Mouse (Mus musculus) spleen, adult 18-20 months (tissue): ENCODE results near the gene Zmiz1.

Experiments used
- DNase-seq, 2 experiments: peaks; one replicate each; pipeline ENCODE4 v3.0.0; 2022; ENCODE audit warnings: mixed read lengths in 2 of 2

The Zmiz1 gene

GRCm38 (mm10) chr14:25474017-25474416 lies 15.0 kb downstream of the Zmiz1 start:
- DNase-seq, result no peak

GRCm38 (mm10) chr14:25474732-25475131 lies 15.7 kb downstream of the Zmiz1 start:
- peak; percentile 46 to 47 for DNase-seq

GRCm38 (mm10) chr14:25476048-25476447 lies 17.1 kb downstream of the Zmiz1 start:
- no peak for DNase-seq

GRCm38 (mm10) chr14:25476453-25476852 lies 17.5 kb downstream of the Zmiz1 start:
- no peak for DNase-seq

GRCm38 (mm10) chr14:25477268-25477667 lies 18.3 kb downstream of the Zmiz1 start:
- DNase-seq, result no peak

GRCm38 (mm10) chr14:25478257-25478656 lies 19.3 kb downstream of the Zmiz1 start:
- DNase-seq, result no peak

- no peak for DNase-seq
These were observed 19.8 kb downstream of the Zmiz1 start for GRCm38 (mm10) chr14:25478755-25479154.

- no peak for DNase-seq
These were observed 20.9 kb downstream of the Zmiz1 start for GRCm38 (mm10) chr14:25479841-25480252.

GRCm38 (mm10) chr14:25480443-25480842 lies 21.5 kb downstream of the Zmiz1 start:
- no peak for DNase-seq

GRCm38 (mm10) chr14:25480916-25481666 lies 22.1 kb downstream of the Zmiz1 start:
- peak in 1 of 2 experiments; percentile 45 for DNase-seq

GRCm38 (mm10) chr14:25481667-25482331 lies 22.8 kb downstream of the Zmiz1 start:
- no peak for DNase-seq

GRCm38 (mm10) chr14:25482404-25482803 lies 23.4 kb downstream of the Zmiz1 start:
- DNase-seq, result no peak

- DNase-seq, result no peak
These were observed 24.3 kb downstream of the Zmiz1 start for GRCm38 (mm10) chr14:25483285-25483684.

GRCm38 (mm10) chr14:25484049-25484448 lies 25.1 kb downstream of the Zmiz1 start:
- DNase-seq, result peak; percentile 42 to 45

- no peak for DNase-seq
These were observed 27.2 kb downstream of the Zmiz1 start for GRCm38 (mm10) chr14:25486220-25486619.

- no peak for DNase-seq
These were observed 27.9 kb downstream of the Zmiz1 start for GRCm38 (mm10) chr14:25486742-25487469.

GRCm38 (mm10) chr14:25487470-25487955 lies 28.5 kb downstream of the Zmiz1 start:
- DNase-seq, result no peak

- DNase-seq, result peak; percentile 54 to 63
These were observed 29.2 kb downstream of the Zmiz1 start for GRCm38 (mm10) chr14:25488097-25488613.

GRCm38 (mm10) chr14:25489336-25490078 lies 30.5 kb downstream of the Zmiz1 start:
- DNase-seq, result no peak

- no peak for DNase-seq
These were observed 33.0 kb downstream of the Zmiz1 start for GRCm38 (mm10) chr14:25491961-25492360.

GRCm38 (mm10) chr14:25492567-25493279 lies 33.7 kb downstream of the Zmiz1 start:
- no peak for DNase-seq
